Mouse (Mus musculus) right cerebral cortex, postnatal 10 days (tissue): ENCODE measurements at regions not wholly inside any gene's neighbourhood (a gene's known extent, or its start where the extent isn't known, plus 50 kb on each side); places are given as distances from the start of the nearest gene placed in this dataset.

ENCODE experiments used
- DNase-seq, 2 experiments: peaks; one replicate each; pipeline ENCODE4 v3.0.0; 2021; ENCODE audit warnings: low spot score in 2 of 2

DNA sequence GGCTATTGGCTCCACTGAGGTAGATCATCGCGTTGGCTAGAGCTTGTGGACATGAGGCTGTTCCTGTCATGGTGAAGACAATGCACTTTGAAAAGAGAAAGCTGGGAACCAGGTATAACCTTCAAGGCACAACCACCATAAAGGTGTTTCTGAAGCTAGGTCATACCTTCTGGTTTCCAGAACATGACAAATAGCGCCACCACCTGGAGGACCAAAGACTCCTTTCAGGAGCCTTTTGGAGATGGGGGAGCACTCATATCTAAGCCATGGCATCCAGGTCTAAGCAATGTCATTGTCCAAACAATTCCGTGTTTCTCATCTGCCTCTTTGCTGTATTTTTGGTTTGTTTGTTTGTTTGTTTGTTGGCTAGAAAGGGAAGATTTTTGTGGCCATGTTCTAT lies 113.7 kb upstream of the Lsm14a start:
- no peak for DNase-seq

DNA sequence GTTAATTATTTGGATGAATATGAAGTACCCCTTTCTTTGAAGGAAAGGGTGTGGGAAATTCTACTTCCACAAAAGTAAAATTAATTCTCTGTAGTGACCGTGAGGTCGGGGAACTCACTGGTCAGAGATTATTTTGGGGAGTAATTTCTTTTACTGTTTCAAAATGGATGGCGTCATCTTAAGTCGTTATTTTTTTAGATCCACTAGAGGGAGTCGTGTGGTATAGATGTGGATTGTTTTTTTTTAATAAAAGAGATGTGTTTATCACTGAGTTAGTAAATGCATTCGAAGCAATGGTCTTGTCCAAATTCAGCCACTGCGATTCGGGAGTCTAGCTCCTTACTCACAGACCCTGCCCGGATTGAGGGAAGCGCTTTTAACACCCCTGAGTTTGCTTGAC lies 100.8 kb upstream of the Lsm14a start:
- DNase-seq = no peak

DNA sequence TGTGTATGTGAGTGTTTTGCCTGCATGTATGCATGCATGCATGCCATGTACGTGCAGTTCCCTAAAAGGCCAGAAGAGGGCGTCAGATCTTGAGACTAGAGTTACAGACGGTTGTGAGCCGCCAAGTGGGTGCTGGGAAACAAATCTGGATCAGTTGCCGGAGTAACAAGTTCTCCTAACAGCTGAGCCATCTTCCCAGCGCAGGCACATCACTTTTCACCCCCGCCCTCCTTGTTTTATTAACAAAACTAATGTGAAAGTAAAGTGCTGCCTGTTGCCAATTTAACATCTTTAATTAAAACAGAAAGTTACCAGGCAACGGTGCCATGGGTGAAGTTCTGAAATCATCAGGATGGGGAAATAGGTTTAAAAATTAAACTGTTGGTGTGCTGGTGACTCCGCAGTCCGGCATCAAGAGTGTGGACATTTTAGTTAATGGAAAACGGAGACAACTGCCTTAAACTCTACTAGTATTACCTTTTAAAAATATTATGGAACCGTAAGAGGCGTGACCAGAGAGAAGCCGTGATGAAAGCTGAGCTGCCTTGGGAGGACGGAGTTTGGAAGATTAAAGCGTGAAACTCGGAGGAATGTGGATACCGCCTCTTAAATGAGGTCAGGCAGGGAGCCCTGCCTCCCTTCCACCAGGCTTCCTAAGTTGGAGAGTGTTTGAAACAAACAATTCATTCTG lies 91.9 kb upstream of the Lsm14a start:
- DNase-seq = no peak

DNA sequence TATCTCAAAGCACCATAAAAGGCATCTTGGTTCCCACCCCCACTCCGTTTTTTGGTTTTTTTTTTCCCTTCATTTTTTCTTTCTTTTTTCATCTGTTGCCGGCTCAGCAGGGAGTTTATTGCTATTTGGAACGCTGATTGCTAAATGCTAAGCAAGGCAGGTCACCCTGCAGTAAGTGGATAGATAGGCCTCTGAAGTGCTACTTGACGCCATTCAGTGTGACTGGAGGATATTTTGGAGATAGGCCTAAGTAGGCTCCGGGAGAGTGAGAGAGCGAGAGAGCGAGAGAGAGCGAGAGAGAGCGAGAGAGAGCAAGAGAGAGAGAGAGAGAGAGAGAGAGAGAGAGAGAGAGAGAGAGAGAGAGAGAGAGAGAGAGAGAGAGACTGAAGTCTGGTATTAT lies 90.3 kb upstream of the Lsm14a start:
- no peak for DNase-seq

DNA sequence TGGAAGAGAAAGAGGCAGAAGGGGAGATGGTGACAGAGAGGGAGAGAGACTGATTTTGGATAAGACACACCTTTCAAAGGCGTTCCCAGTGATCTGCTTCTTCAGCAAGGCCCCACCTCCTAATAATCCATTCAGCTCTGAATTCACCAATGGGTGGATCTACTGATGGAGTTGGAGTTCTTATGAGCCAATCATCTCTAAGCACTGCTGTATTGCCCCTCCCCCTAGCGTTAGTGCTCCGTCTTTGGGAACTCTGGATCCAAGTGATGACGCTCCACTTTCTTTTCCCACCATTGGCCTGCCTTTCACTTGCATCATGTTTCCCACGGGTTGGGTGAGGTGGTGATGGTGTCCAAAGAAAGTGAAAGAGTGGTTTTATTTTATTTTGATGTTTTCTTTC lies 87.7 kb upstream of the Lsm14a start:
- no peak for DNase-seq

DNA sequence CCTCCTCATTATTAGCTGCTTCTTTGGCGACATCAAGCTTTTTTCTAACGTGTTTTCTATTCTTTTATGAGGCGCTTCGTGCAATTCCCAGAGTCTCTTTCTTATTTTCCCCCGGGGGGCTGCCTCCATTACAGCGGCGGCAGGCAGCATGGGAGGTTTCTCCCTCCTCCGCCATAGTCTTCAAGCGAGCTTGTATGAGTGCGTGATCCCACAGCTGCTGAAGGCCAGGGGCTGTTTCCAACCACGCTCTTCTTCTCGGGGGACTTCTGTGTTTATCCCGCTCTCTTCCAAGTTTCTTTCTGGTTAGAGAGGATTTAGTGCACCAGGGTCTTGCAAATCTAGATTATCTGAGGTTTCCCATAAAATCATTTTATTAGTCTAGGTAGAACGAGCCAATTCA lies 77.9 kb upstream of the Lsm14a start:
- no peak for DNase-seq

DNA sequence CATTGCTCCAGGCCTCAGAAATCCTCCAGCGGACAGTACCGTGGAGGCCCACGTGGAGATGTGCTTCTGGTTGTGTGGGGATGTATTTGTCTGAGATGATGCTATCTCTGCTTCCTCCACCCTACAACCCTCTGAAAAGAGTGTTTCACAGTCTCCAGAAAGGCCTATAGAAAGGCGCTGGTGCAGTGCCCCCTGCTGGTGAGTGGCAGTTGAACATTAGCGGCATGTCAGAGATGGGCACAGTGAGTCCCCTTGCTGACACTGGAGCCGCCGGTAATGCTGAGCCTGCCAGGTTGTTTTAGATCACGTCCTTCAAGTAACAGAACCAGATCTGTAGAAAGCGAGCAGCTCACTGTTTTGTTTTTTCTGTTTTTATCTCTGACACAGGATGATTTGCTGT lies 69.0 kb upstream of the Lsm14a start:
- DNase-seq = peak in 1 of 2 experiments; percentile 42

DNA sequence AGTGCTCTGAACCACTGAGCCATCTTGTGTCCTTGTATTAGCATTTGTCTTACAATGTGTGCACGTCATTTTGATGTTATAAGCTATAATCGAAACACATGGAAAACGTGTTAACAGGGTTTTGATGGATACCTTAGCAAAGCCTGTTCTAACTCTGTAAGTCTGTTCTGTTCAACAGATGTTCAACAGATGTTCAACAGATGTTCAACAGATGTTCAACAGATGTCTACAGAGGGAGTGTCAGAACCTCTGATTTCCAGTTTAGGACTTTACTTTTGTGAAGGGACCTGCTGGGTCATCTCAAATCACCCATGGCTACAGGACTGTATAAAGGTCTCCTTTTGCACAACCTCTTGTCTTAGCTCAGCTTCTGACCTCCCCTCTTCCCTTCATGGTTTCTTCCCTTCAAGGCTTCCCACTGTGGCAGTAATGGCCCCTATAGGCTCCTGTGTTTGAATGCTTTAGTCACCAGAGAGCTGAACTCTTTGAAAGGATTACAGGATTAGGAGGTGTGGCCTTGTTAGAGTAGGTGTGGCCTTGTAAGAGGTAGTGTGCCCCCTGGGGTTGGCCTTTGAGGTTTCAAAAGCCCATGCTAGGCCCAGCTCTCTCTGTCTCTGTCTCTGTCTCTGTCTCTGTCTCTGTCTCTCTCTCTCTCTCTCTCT lies 66.8 kb upstream of the Lsm14a start:
- DNase-seq = no peak

DNA sequence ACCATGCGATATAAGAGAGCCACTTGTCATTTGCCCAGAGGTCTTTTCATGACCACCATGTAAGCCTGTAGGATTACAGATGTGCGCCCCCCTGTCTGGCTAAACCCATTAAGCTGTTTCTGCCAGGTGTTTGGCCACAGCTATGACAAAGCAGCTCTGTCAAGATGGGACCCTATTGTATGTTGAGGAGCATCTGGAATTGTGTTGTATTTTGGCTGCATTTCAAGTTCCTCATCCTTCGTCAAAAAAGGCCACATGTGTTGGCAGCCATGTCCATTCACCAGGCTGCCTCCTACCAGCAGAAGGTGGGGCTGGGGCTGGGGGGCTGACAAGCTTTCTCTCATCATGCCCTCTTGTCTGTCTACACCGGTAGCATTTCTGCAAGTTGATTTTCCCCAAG lies 65.7 kb upstream of the Lsm14a start:
- DNase-seq = no peak

DNA sequence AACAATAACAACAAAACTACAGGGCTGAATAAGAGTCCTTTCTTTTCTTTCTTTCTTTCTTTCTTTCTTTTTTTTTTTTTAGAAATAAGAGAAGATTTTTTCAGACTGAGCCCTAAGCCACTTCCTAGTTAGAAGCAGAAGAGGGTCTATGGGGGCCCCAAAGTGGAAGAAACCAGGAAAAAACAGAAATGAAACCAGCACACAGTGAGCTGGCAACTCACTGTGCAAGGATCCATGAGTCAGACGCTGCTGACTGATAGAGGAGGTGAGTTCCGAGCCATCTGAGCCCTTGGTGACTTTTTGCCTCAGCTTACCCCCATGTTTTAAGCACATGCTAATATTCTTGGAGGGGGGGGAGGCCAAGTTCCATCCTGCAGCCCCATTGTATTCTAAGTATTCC lies 55.2 kb upstream of the Lsm14a start:
- no peak for DNase-seq

DNA sequence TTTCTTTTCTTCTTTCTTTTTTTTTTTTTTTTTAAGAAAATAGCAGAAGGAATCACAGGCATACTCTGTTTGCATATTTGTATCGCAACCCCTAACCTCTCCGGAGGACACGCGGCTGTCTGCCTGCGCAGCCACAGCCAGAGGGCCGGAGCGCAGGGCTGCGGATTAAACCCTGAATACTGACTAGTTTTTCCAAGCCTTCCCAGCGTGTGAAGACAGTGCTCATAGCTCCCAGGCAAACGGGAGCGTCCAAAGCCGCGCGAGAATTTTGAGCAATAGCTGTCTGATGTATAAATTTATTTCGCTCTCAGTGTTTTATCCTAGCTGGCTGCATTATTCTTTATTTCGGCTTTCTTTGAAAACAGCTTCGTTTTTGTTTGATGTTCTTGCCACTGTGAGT lies 51.1 kb upstream of the Lsm14a start:
- DNase-seq = peak in 1 of 2 experiments; percentile 26
